Mouse (Mus musculus) G1E (cell line): ENCODE measurements around the gene Fam69b. TPM values are rescaled to one million over a fixed set of nuclear protein-coding genes. Genes with fewer than 3 reads are reported as not detected.
A peak's percentile ranks its signal among the peaks of the same experiment; 100 is the strongest.
"Not testable (repeated sequence)": the region's sequence is repeated elsewhere in the genome, so short reads cannot be mapped to it uniquely, and the experiment has no call there.

Experiments
- ATAC-seq: 2 replicates; pipeline ENCODE4 v1.8.0; 2016; ENCODE audit warnings: mild to moderate bottlenecking; ENCODE audit not compliant: insufficient number of reproducible peaks, poor library complexity, low FRiP score, severe bottlenecking; ENCODE audit errors: extremely low read depth
- DNase-seq: peaks from one replicate; pipeline ENCODE4 v3.0.0; 2012; ENCODE audit warnings: low spot score
- H3K27me3 ChIP-seq: 2 replicates; pipeline ENCODE4 v1.6.1; 2012; ENCODE audit warnings: mild to moderate bottlenecking, low read length, inconsistent platforms; ENCODE audit not compliant: insufficient read depth
- H3K36me3 ChIP-seq: replicated peaks from 2 replicates; pipeline ENCODE3; 2012; ENCODE audit warnings: mild to moderate bottlenecking, inconsistent platforms
- H3K4me1 ChIP-seq: 2 replicates; pipeline ENCODE4 v1.6.1; 2012; ENCODE audit warnings: low read depth, low read length, inconsistent platforms, mixed read lengths; ENCODE audit not compliant: insufficient read depth
- H3K4me3 ChIP-seq: 2 replicates; pipeline ENCODE4 v1.5.1; 2012; ENCODE audit warnings: low read depth, mild to moderate bottlenecking, inconsistent platforms, low read length, moderate library complexity, mixed read lengths
- H3K9me3 ChIP-seq: replicated peaks from 2 replicates; pipeline ENCODE4 v1.6.1; 2012; ENCODE audit warnings: inconsistent platforms
- CTCF ChIP-seq: IDR thresholded peaks from 2 replicates; pipeline ENCODE4 v1.5.1; 2012; ENCODE audit warnings: low read depth, low read length, inconsistent platforms, mixed read lengths
- GATA1 ChIP-seq: IDR thresholded peaks from 2 replicates; pipeline ENCODE4 v1.6.1; 2012; ENCODE audit warnings: borderline replicate concordance, low read length, inconsistent platforms, mixed read lengths
- GATA2 ChIP-seq: IDR thresholded peaks from 2 replicates; pipeline ENCODE4 v1.6.1; 2012; ENCODE audit warnings: low read depth, low read length, inconsistent platforms, borderline replicate concordance
- POLR2AphosphoS5 ChIP-seq: IDR thresholded peaks from 2 replicates; pipeline ENCODE4 v1.6.1; 2012; ENCODE audit warnings: low read depth, low read length, inconsistent platforms; ENCODE audit not compliant: insufficient replicate concordance
- TAL1 ChIP-seq: conservative IDR thresholded peaks from 2 replicates; pipeline ENCODE4 v1.6.1; 2012; ENCODE audit warnings: low read depth, low read length, inconsistent platforms, mixed read lengths
- polyA plus RNA-seq: library from polyadenylated mRNA; stranded (reverse); fragments of >175 nt; gene quantifications from 2 replicates; pipeline ENCODE4 v1.2.3, GENCODE M21; 2012
- total RNA-seq, 2 experiments: library from RNA; stranded (forward) in 1 of 2; stranded (reverse) in 1 of 2; fragments of 200-1000 nt in 1 of 2; fragments of >200 nt in 1 of 2; fragmentation: Nextera tagmentation in 1 of 2; gene quantifications; 2 replicates each; pipeline ENCODE4 v1.2.3; 2014 to 2017

Gene Fam69b
- total and polyA plus RNA-seq, 3 experiments = 0.22 TPM; not detected in 2

DNA sequence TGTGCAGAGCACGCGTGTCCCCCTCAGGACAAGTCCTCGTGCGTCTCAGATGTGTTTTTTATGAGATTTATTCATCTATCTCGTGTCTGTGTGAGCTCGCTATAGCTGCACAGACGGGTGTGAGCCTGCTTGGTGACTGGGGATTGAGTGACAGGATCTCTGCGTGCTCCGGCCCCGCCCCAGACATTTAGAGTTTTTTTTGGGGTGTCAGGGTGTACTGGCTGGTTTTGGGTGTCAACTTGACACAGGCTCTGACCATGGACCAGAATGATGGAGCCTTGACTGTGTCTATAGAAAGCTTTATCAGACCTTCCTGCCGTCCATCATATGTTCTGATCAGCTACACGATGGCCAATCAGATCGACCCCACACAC is 34.2 kb downstream of the Fam69b start:
- Histone ChIP-seq H3K9me3 (no peaks in the 10 kb centered on the region), H3K4me3 (no peak overlapping the region), H3K4me1 (no peaks in the 10 kb centered on the region), H3K27me3 (peaks cover 10% of the 10 kb centered on the region), H3K36me3 (no peaks in the 10 kb centered on the region)
- DNase-seq (no peak), ATAC-seq (no peak)
- TF ChIP-seq TAL1 (no peak), CTCF (no peak), GATA1 (no peak), POLR2AphosphoS5 (no peak), GATA2 (no peak)

DNA sequence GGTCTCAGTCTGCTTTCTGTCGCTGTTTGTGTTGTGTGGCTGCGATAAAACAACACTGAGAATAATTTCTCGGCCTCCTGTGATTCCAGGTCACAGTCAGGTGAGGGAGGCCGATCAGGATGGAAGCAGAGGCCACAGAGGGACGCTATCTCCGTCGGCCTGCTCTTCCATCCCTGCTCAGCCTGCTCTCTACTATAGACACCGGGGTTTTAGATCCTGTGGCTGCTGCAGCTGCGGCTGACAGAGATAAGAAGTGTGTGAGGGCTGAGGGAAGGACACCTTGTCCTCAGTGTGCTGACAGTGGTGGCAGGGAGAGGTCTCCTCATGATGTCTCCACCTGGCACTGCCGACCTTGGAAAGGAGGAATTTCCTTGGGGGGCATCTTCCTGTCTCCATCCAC is 34.9 kb downstream of the Fam69b start:
- no peaks in the 10 kb centered on the region for H3K4me1 ChIP-seq
- DNase-seq = no peak
- no peaks in the 10 kb centered on the region for H3K36me3 ChIP-seq
- ATAC-seq = no peak
- H3K4me3 ChIP-seq = no peak overlapping the region
- TF ChIP-seq GATA2 (no peak), POLR2AphosphoS5 (no peak), CTCF (no peak), TAL1 (no peak), GATA1 (no peak)
- no peaks in the 10 kb centered on the region for H3K9me3 ChIP-seq
- peaks cover 10% of the 10 kb centered on the region for H3K27me3 ChIP-seq

DNA sequence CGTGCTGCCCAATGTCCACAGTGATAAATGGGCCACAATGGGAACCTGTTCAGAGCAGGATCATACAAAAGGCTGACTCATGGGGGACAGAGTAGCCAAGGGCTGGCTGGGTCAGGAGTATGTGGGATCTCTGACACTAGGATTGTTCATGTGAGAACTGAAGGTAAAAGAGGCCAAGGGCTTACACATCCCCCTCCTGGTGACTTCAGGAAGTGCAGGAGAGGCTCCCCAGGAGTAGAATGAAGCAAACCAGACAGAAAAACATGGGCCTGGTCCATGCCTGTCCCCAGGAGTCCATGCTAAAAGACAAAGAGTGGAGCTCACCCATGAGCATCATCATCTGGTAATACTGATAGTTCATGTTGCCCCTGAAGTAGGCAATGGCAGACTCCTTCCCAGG is 35.3 kb downstream of the Fam69b start:
- not testable (repeated sequence) for ATAC-seq, H3K4me1 ChIP-seq, H3K4me3 ChIP-seq, H3K36me3 ChIP-seq, DNase-seq, H3K9me3 ChIP-seq
- TF ChIP-seq CTCF = peak; percentile 47
- peaks cover 10% of the 10 kb centered on the region for H3K27me3 ChIP-seq

DNA sequence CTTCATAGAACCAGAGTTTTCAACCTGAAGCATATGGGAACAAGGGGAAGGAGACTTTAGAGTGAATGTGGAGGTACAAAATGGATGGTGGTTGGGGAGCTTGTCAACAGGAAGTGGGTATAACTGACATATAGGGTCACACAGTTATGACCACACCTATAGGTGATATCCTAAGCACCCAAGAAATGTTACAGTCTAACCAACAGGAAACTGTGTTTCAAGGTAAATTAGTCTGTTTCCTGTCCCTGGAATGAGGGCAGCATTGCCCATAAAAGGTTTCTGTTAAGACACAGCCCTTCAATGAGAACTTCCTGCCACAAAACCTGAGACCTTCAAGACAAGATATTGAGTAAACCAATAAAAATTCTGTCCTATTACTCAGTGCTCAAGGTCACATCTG is 40.5 kb downstream of the Fam69b start:
- ATAC-seq (no peak), DNase-seq (no peak)
- Histone ChIP-seq H3K27me3 (0 out of 2 replicates have a peak, but pooled peaks cover 4% of the 10 kb centered on the region), H3K36me3 (no peaks in the 10 kb centered on the region), H3K4me3 (no peak overlapping the region), H3K4me1 (no peaks in the 10 kb centered on the region), H3K9me3 (no peaks in the 10 kb centered on the region)
- TF ChIP-seq GATA2 (no peak), TAL1 (no peak), GATA1 (no peak), CTCF (no peak), POLR2AphosphoS5 (no peak)

GRCm38 (mm10) chr2:26671182-26671581 is 42.9 kb downstream of the Fam69b start, which contains the start of gene Lcn4:
Gene Lcn4, minus strand, starts transcription at chr2:26671282.
- no peaks in the 10 kb centered on the region for H3K4me1 ChIP-seq
- H3K27me3 ChIP-seq = 0 out of 2 replicates have a peak, but pooled peaks cover 4% of the 10 kb centered on the region
- TF ChIP-seq POLR2AphosphoS5 (no peak), GATA1 (no peak), GATA2 (no peak), CTCF (no peak), TAL1 (no peak)
- H3K9me3 ChIP-seq = no peaks in the 10 kb centered on the region
- H3K36me3 ChIP-seq = no peaks in the 10 kb centered on the region
- no peak within 1 kb of the TSS for H3K4me3 ChIP-seq
- DNase-seq (no peak), ATAC-seq (no peak)

Other genes starting within 250 kb of the Fam69b start
- 18.7 and 25.4 TPM in 2 replicates for gene Snapc4, start 247.8 kb upstream of the Fam69b start, total RNA-seq (2014; fragmentation: Nextera tagmentation)
- gene Snapc4, start 247.8 kb upstream of the Fam69b start, total RNA-seq (2017) = 42.2 and 46.0 TPM in 2 replicates
- gene Snapc4, start 247.8 kb upstream of the Fam69b start, polyA plus RNA-seq = 64.0 and 67.9 TPM in 2 replicates
- gene Entr1, start 239.1 kb upstream of the Fam69b start, total RNA-seq (2014; fragmentation: Nextera tagmentation) = 56.5 and 69.8 TPM in 2 replicates
- 58.2 and 63.7 TPM in 2 replicates for gene Entr1, start 239.1 kb upstream of the Fam69b start, total RNA-seq (2017)
- gene Entr1, start 239.1 kb upstream of the Fam69b start, polyA plus RNA-seq = 68.2 and 71.5 TPM in 2 replicates
- 56.9 and 76.5 TPM in 2 replicates for gene Pmpca, start 239.1 kb upstream of the Fam69b start, total RNA-seq (2014; fragmentation: Nextera tagmentation)
- gene Pmpca, start 239.1 kb upstream of the Fam69b start, total RNA-seq (2017) = 78.8 and 94.3 TPM in 2 replicates
- 542 and 594 TPM in 2 replicates for gene Pmpca, start 239.1 kb upstream of the Fam69b start, polyA plus RNA-seq
- 19.7 and 23.0 TPM in 2 replicates for gene Inpp5e, start 219.3 kb upstream of the Fam69b start, total RNA-seq (2014; fragmentation: Nextera tagmentation)
- gene Inpp5e, start 219.3 kb upstream of the Fam69b start, total RNA-seq (2017) = 7.6 and 8.2 TPM in 2 replicates
- 16.0 and 16.2 TPM in 2 replicates for gene Inpp5e, start 219.3 kb upstream of the Fam69b start, polyA plus RNA-seq
- 74.0 and 83.5 TPM in 2 replicates for gene Sec16a, start 183.2 kb upstream of the Fam69b start, total RNA-seq (2014; fragmentation: Nextera tagmentation)
- gene Sec16a, start 183.2 kb upstream of the Fam69b start, total RNA-seq (2017) = 31.9 and 34.4 TPM in 2 replicates
- gene Sec16a, start 183.2 kb upstream of the Fam69b start, polyA plus RNA-seq = 24.8 and 37.8 TPM in 2 replicates
- gene Notch1, start 111.8 kb upstream of the Fam69b start, total RNA-seq (2014; fragmentation: Nextera tagmentation) = not detected in 2 replicates
- gene Notch1, start 111.8 kb upstream of the Fam69b start, total RNA-seq (2017) = 0.06 and 0.71 TPM in 2 replicates
- 0.02 and 0.06 TPM in 2 replicates for gene Notch1, start 111.8 kb upstream of the Fam69b start, polyA plus RNA-seq
- 29.6 and 31.9 TPM in 2 replicates for gene Egfl7, start 48.4 kb upstream of the Fam69b start, total RNA-seq (2014; fragmentation: Nextera tagmentation)
- 160 and 228 TPM in 2 replicates for gene Egfl7, start 48.4 kb upstream of the Fam69b start, total RNA-seq (2017)
- 131 and 136 TPM in 2 replicates for gene Egfl7, start 48.4 kb upstream of the Fam69b start, polyA plus RNA-seq
- not detected in 2 replicates for gene Gm20532, start 41.8 kb upstream of the Fam69b start, total RNA-seq (2014; fragmentation: Nextera tagmentation)
- gene Gm20532, start 41.8 kb upstream of the Fam69b start, total RNA-seq (2017) = not detected in 2 replicates
- gene Gm20532, start 41.8 kb upstream of the Fam69b start, polyA plus RNA-seq = not detected in 2 replicates
- 4.7 and 6.9 TPM in 2 replicates for gene Agpat2, start 24.0 kb upstream of the Fam69b start, total RNA-seq (2014; fragmentation: Nextera tagmentation)
- 4.6 and 7.4 TPM in 2 replicates for gene Agpat2, start 24.0 kb upstream of the Fam69b start, total RNA-seq (2017)
- gene Agpat2, start 24.0 kb upstream of the Fam69b start, polyA plus RNA-seq = 6.0 and 6.1 TPM in 2 replicates
- not detected in 2 replicates for gene Lcn4, start 42.8 kb downstream of the Fam69b start, total RNA-seq (2014; fragmentation: Nextera tagmentation)
- gene Lcn4, start 42.8 kb downstream of the Fam69b start, total RNA-seq (2017) = not detected in 2 replicates
- gene Lcn4, start 42.8 kb downstream of the Fam69b start, polyA plus RNA-seq = not detected in 2 replicates
- not detected in 2 replicates for gene Abo, start 236.5 kb downstream of the Fam69b start, total RNA-seq (2014; fragmentation: Nextera tagmentation)
- gene Abo, start 236.5 kb downstream of the Fam69b start, total RNA-seq (2017) = 0.05 TPM in 1 of 2 replicates, not detected in the other
- not detected in 2 replicates for gene Abo, start 236.5 kb downstream of the Fam69b start, polyA plus RNA-seq